Mouse (Mus musculus) liver, embryonic 14.5 days (tissue): Measurements from ENCODE around the gene Ms4a3. TPM values are rescaled to one million over a fixed set of nuclear protein-coding genes. Genes with fewer than 3 reads are reported as not detected.
A peak's percentile ranks its signal among the peaks of the same experiment; 100 is the strongest.

ENCODE experiments used
- ATAC-seq: fragments of 200-750 bp; cut with Nextera tagmentation; 2 replicates; pipeline ENCODE4 v1.8.0; 2017; ENCODE audit warnings: moderate number of reproducible peaks, mild to moderate bottlenecking, moderate library complexity; ENCODE audit not compliant: insufficient read depth
- DNase-seq, 3 experiments: peaks; one replicate each; pipeline ENCODE4 v3.0.0-alpha.2; 2012 to 2013; ENCODE audit warnings: low read depth in 3 of 3, low spot score in 3 of 3
- H3K27ac ChIP-seq: fragments of 300-500 bp; sonication (generic); 2 replicates; pipeline ENCODE4 v1.5.1; 2014; ENCODE audit warnings: moderate library complexity, mild to moderate bottlenecking, control low read depth, inconsistent platforms
- H3K27me3 ChIP-seq: fragments of 300-500 bp; sonication (generic); 2 replicates; pipeline ENCODE4 v1.6.1; 2014; ENCODE audit warnings: mild to moderate bottlenecking, low read length, moderate library complexity; ENCODE audit not compliant: control insufficient read depth, insufficient read depth
- H3K36me3 ChIP-seq: fragments of 300-500 bp; sonication (generic); replicated peaks from 2 replicates; pipeline ENCODE4 v1.6.1; 2014; ENCODE audit warnings: low read depth; ENCODE audit not compliant: control insufficient read depth, insufficient read depth
- H3K4me1 ChIP-seq, 2 experiments: fragments of 200-500 bp in 1 of 2; fragments of 300-500 bp in 1 of 2; sonication (generic) in 1 of 2; replicated peaks; 2 replicates each; pipeline ENCODE4 v1.6.1; 2012 to 2014; ENCODE audit warnings: antibody characterized with exemption in 1 of 2, inconsistent platforms in 1 of 2, low read length in 1 of 2; ENCODE audit not compliant: control insufficient read depth in 2 of 2, insufficient read depth in 2 of 2
- H3K4me2 ChIP-seq: fragments of 300-500 bp; sonication (generic); 2 replicates; pipeline ENCODE4 v1.6.1; 2014; ENCODE audit warnings: low read depth, mild to moderate bottlenecking, control low read depth, moderate library complexity
- H3K4me3 ChIP-seq, 2 experiments: fragments of 200-500 bp in 1 of 2; fragments of 300-500 bp in 1 of 2; sonication (generic) in 1 of 2; 2 replicates each; pipeline ENCODE4 v1.5.1; 2012 to 2014; ENCODE audit warnings: low read depth in 2 of 2, low read length in 2 of 2, mild to moderate bottlenecking in 2 of 2, control low read depth in 1 of 2, inconsistent platforms in 1 of 2, moderate library complexity in 1 of 2; ENCODE audit not compliant: insufficient read depth in 1 of 2
- H3K9ac ChIP-seq: fragments of 300-500 bp; sonication (generic); replicated peaks from 2 replicates; pipeline ENCODE4 v1.6.1; 2014; ENCODE audit warnings: mild to moderate bottlenecking, control low read depth, moderate library complexity
- H3K9me3 ChIP-seq: fragments of 300-500 bp; sonication (generic); 2 replicates; pipeline ENCODE4 v1.6.1; 2016; ENCODE audit warnings: low read length, mixed read lengths; ENCODE audit not compliant: control insufficient read depth
- CTCF ChIP-seq: IDR thresholded peaks from 2 replicates; pipeline ENCODE4 v1.5.1; 2016; ENCODE audit warnings: antibody characterized with exemption, low read depth, control low read depth
- EP300 ChIP-seq: IDR thresholded peaks from 2 replicates; pipeline ENCODE4 v1.6.1; 2016; ENCODE audit warnings: antibody characterized with exemption, low read depth
- WGBS: fragments of 180-500 bp; shearing (Covaris S2); extraction: QIAGEN DNeasy Blood & Tissue Kit; methylation state at CpG from one replicate; pipeline ENCODE4 v1.1.7; 2014; ENCODE audit not compliant: insufficient replicate concordance; 5-methylcytosine and 5-hydroxymethylcytosine counted together
- polyA plus RNA-seq, 2 experiments: library from polyadenylated mRNA; depleted of rRNA in 1 of 2; stranded (reverse) in 1 of 2; unstranded in 1 of 2; fragments of >200 nt; fragmentation: Nextera tagmentation in 1 of 2; extraction: Ambion mirVana in 1 of 2; gene quantifications; 2 replicates each; pipeline versions ENCODE4 v1.2.1 to v1.2.3; 2012 to 2014

The Ms4a3 gene
- polyA plus RNA-seq, 2 experiments: 11.1 to 38.3 TPM

GRCm38 (mm10) chr19:11624800-11625199, 15.9 kb downstream of the Ms4a3 start:
- peaks cover 7 to 8% of the 10 kb centered on the region in 2 experiments; a peak in 2 of 4 replicates for H3K4me1 ChIP-seq
- no peaks in the 10 kb centered on the region for H3K27me3 ChIP-seq
- no peaks in the 10 kb centered on the region for H3K36me3 ChIP-seq
- DNase-seq (no peak), ATAC-seq (no peak)
- H3K4me3 ChIP-seq: no peak overlapping the region
- no peak overlapping the region for H3K4me2 ChIP-seq
- H3K9ac ChIP-seq: no peak overlapping the region
- H3K9me3 ChIP-seq: no peaks in the 10 kb centered on the region
- H3K27ac ChIP-seq: no peak overlapping the region
- no peak for TF ChIP-seq EP300
- TF ChIP-seq CTCF: no peak

DNA sequence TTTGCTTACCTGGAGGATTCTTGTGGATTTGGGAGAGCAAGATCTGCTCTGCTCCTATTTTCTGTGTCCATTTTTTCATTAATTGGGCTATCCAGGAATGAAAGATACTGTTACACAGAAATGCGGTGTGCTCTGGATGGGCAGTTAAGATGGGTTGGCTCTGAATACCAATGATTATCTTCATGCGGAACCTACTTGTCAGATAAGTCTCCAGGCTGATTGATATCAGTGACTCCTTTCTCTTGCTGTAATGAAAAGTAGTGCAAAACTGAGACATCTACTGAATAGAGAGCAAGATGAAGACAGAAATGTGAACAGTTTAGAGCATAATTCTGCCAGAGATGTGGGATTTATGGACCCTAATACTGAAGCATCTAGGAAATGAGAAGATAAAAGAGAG, 17.1 kb downstream of the Ms4a3 start, which contains the start of gene Ms4a2:
TSS of gene Ms4a2 (minus strand) at position 169 of the 400 bp plus-strand sequence.
- Histone ChIP-seq H3K9me3 (no peaks in the 10 kb centered on the region), H3K36me3 (no peaks in the 10 kb centered on the region), H3K9ac (no peak within 1 kb of the TSS), H3K27ac (no peak within 1 kb of the TSS), H3K4me3 (no peak within 1 kb of the TSS), H3K4me2 (no peak within 1 kb of the TSS), H3K4me1 (peaks cover 7 to 11% of the 10 kb centered on the region in 2 experiments; a peak in 2 of 4 replicates), H3K27me3 (no peaks in the 10 kb centered on the region)
- DNase-seq: no peak
- no peak for ATAC-seq
- WGBS: 59% methylated on average over 2 of the region's 2 CpGs
- TF ChIP-seq CTCF (no peak), EP300 (no peak)

GRCm38 (mm10) chr19:11617983-11618382, 22.7 kb downstream of the Ms4a3 start:
- H3K27ac ChIP-seq: no peak overlapping the region
- no peak overlapping the region; the same call in 1 of the 2 replicates for H3K4me2 ChIP-seq
- H3K4me3 ChIP-seq: no peak overlapping the region
- peak; percentile 77; the same call in 1 of the 2 replicates for ATAC-seq
- DNase-seq: no peak
- no peaks in the 10 kb centered on the region for H3K9me3 ChIP-seq
- H3K4me1 ChIP-seq: peaks cover 10 to 20% of the 10 kb centered on the region in 2 experiments
- H3K9ac ChIP-seq: no peak overlapping the region
- peak; percentile 63 for TF ChIP-seq EP300
- TF ChIP-seq CTCF: no peak
- no peaks in the 10 kb centered on the region for H3K27me3 ChIP-seq
- H3K36me3 ChIP-seq: no peaks in the 10 kb centered on the region

DNA sequence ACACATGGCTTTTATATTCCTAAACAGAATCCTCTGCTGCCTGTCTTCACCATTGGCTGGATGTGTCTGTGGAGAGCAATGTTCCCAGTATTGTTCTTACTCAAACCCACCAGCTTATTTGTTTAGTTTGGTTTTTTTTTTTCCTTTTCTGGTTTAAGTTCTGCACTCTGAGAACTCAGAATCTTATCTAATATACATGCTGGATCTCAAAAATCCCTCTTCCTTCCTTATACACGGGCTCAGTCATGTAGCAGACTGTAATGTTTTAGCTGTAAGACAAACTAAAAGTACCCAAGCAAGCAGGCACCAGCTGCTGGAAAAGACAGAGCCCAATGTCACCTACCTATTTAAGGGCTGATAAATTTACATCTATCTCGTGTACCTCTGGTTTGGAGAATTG, 25.8 kb downstream of the Ms4a3 start:
- Histone ChIP-seq H3K4me2 (no peak overlapping the region), H3K9ac (no peak overlapping the region), H3K9me3 (no peaks in the 10 kb centered on the region), H3K4me3 (no peak overlapping the region), H3K27ac (no peak overlapping the region), H3K4me1 (peaks cover 10 to 24% of the 10 kb centered on the region in 2 experiments), H3K36me3 (no peaks in the 10 kb centered on the region), H3K27me3 (no peaks in the 10 kb centered on the region)
- ATAC-seq: no peak
- TF ChIP-seq CTCF (no peak), EP300 (no peak)
- 27% methylated on average over 2 of the region's 2 CpGs for WGBS
- DNase-seq: no peak

GRCm38 (mm10) chr19:11613776-11614443, 26.7 kb downstream of the Ms4a3 start:
- no peak overlapping the region for H3K27ac ChIP-seq
- WGBS: 35% methylated on average over 8 of the region's 8 CpGs
- DNase-seq (no peak), ATAC-seq (0 out of 2 replicates have a peak, but pooled peaks have one; percentile 18)
- H3K4me1 ChIP-seq: peaks cover 10 to 24% of the 10 kb centered on the region in 2 experiments
- no peaks in the 10 kb centered on the region for H3K27me3 ChIP-seq
- H3K9me3 ChIP-seq: no peaks in the 10 kb centered on the region
- no peak overlapping the region for H3K9ac ChIP-seq
- no peak overlapping the region for H3K4me3 ChIP-seq
- H3K4me2 ChIP-seq: no peak overlapping the region
- TF ChIP-seq EP300 (no peak), CTCF (no peak)
- no peaks in the 10 kb centered on the region for H3K36me3 ChIP-seq
